Mouse (Mus musculus) brain, embryonic 14.5 days (tissue): ENCODE data around the gene Nelfe.

Experiments used
- CTCF ChIP-seq: fragments of 200-500 bp; IDR thresholded peaks from 2 replicates; pipeline ENCODE4 v1.5.1; 2012; ENCODE audit warnings: inconsistent platforms, mild to moderate bottlenecking, moderate library complexity, borderline replicate concordance; ENCODE audit not compliant: insufficient read depth, insufficient read length; ENCODE audit errors: extremely low read depth
- POLR2A ChIP-seq: fragments of 200-500 bp; IDR thresholded peaks from 2 replicates; pipeline ENCODE4 v1.6.1; 2012; ENCODE audit warnings: mild to moderate bottlenecking, inconsistent platforms, borderline replicate concordance; ENCODE audit not compliant: poor library complexity, insufficient read depth, insufficient read length, severe bottlenecking; ENCODE audit errors: extremely low read depth

- TF ChIP-seq CTCF (no peak), POLR2A (no peak)
Measured at GRCm38 (mm10) chr17:34850517-34851125, 430 bp downstream of the Nelfe start.
